Mouse (Mus musculus) lung, adult 2 months (tissue): ENCODE measurements around the gene Gm4559.
"Not testable (repeated sequence)": the region's sequence is repeated elsewhere in the genome, so short reads cannot be mapped to it uniquely, and the experiment has no call there.

Experiments
- CTCF ChIP-seq: fragments of 200-500 bp; IDR thresholded peaks from 2 replicates; pipeline ENCODE4 v1.5.1; 2011; ENCODE audit warnings: mild to moderate bottlenecking, low read length, control low read depth; ENCODE audit not compliant: insufficient read depth
- POLR2A ChIP-seq: fragments of 200-500 bp; IDR thresholded peaks from 2 replicates; pipeline ENCODE4 v1.6.1; 2011; ENCODE audit warnings: low read depth, mild to moderate bottlenecking, control low read depth, low read length, borderline replicate concordance; ENCODE audit errors: extremely low read depth

DNA sequence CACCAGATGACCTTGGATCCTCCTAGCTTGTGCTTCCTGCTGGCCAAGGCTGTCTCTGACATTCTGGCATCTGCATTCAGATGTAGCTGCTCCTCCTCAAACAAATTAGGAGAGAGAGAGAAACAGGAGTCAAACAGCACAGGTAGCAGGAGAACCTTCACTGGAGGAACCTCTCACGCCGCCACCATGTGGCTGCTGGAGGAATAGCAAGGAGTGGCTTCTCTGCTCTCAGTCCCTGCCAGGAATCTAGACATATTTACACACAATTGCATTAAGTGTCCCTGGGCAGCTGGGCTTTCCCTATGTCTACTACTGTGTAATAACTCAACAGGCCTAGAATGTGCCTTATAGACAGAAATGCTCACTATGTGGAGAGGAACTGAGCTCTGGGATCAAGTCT, 19.7 kb upstream of the Gm4559 start:
- peak; percentile 63 for TF ChIP-seq CTCF
- not testable (repeated sequence) for TF ChIP-seq POLR2A
